Mouse (Mus musculus): Measurements from ENCODE around the gene Mettl1.

DNA sequence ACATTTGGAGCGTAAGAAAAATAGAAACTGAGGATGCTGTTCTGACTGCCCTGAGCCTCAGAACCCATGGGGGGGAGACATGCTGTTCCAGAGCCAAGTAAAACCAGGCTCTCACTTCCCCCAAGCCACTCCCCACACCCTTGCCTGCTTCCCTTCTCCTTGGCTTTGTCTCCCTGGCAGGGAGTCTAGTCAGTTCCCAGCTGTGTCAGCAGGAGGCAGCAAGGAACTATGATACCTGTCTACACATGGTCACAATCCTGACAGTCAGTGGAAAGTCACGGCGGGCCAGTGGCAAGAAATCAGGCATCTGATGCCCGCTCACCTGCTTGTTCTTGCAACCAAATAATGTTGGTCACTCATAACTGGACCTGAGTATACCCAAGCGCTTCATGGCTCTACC lies 24.7 kb upstream of the Mettl1 start:
- TF ChIP-seq CTCF (IDR thresholded peaks at IDR 0.05; ENCODE audit: low read depth, low read length) (no peak), GATA2 (IDR thresholded peaks at IDR 0.05; ENCODE audit: borderline replicate concordance, low read depth, low read length) (no peak), GATA1 (IDR thresholded peaks at IDR 0.05; ENCODE audit: borderline replicate concordance, low read length) (no peak)

Measured in G1E (cell line).